Mouse (Mus musculus) brain, embryonic 18.5 days (tissue): ENCODE results near the gene Pygo2.

ENCODE experiments used
- DNase-seq: peaks from one replicate; pipeline ENCODE4 v3.0.0-alpha.2; 2012; ENCODE audit warnings: low read depth, low spot score

Gene Pygo2

DNA sequence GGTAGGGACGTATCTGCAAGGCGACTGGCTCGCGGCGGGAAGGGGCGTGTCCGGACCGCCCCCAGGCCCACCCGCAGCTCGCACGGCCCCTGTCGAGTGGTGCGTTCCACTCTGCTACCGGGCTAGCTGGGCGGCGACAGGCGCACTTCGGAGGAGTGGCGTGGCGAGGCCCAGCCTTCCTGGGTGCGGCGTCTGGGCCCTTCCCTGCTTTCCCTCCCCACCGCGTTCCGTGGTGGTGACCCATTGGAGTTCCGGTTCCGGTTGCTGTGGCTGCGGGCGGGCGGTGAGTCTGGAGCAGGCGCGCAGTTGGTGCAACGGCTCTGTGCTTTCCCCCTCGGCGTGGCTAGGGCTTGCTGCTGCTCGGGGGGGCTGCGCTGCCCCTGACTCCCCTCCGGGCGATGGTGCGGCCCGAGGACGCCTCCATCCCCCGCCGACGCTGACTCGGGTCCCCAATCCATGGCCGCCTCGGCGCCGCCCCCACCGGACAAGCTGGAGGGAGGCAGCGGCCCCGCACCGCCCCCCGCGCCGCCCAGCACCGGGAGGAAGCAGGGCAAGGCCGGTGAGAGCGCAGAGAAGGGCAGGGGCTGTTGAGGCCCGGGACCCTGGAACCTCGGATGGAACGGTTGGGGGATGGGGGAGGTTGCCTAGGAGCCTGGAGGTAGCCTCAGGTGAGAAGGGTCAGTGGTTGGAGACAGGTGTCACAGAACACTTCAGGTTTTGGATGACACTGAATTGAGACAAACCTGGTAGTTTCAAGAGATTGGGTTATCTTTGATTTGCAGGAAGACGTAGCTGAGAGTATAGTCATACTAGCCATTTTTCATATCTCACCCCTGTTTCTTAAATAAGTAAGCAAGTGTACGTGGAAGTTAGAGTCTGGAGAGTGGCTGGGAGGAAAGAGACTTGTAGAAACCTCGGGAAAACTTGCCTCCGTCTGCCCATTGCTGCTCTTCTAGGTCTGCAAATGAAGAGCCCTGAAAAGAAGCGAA, at the start of gene Pygo2:
Gene Pygo2 (plus strand): TSS at position 44 of the 989 bp plus-strand sequence.
- peak; percentile 93 for DNase-seq

DNA sequence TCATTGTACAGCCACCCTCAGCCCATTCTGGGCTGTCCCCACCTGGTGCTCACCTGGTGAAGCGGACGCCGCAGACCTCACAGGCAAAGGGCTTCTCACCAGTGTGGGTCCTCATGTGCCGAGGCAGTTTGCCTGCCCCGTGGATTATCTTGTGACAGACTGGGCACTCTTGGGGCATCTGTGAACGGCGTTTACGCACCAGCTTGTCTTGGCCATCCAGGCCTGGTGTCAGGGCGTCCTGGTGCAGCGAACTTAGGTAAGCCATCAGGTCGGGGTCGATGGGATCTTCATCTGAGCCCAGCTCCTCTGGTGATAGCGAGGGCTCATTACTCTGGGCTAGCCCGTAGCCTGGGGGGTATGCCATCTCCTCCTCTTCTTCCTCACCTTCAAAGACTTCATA, 49.7 kb upstream of the Pygo2 start:
- no peak for DNase-seq

DNA sequence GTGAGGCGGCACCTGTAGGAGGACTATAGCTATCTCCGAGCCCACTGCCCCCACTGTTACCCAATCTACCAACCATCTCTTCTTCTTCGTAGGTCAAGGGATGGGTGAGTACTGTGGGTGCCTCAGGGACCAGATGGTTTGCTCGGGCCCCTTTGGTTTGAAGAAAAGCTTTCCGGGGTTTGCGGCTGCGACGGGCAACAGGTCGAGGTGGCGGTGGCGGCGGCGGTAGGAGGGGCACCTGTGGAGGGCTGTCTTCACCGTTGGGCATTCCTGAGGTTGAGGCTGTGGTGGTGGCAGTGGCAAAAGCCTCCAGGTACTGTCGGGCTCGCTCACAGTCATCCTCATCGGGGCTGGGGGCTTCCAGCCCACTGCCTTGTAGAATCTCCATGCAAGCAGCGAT, 49.3 kb upstream of the Pygo2 start:
- DNase-seq: no peak

DNA sequence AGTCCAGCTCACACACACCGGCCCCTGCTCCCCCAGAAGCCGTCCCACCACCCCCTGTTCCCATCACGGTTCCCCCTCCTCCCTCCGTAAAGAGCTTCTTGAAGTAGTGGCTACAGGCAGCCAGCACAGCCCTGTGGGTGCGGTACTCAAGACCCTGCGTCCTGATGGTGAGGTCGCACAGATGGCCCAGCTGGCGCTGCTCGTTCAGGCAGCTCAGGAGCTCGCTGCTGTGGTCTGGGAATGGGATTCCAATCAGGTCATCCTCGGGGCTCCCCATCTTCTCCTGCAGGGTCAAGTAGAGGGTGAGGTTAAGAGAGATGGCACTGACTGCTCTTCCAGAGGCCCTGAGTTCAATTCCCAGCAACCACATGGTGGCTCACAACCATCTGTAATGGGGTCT, 48.8 kb upstream of the Pygo2 start:
- no peak for DNase-seq

DNA sequence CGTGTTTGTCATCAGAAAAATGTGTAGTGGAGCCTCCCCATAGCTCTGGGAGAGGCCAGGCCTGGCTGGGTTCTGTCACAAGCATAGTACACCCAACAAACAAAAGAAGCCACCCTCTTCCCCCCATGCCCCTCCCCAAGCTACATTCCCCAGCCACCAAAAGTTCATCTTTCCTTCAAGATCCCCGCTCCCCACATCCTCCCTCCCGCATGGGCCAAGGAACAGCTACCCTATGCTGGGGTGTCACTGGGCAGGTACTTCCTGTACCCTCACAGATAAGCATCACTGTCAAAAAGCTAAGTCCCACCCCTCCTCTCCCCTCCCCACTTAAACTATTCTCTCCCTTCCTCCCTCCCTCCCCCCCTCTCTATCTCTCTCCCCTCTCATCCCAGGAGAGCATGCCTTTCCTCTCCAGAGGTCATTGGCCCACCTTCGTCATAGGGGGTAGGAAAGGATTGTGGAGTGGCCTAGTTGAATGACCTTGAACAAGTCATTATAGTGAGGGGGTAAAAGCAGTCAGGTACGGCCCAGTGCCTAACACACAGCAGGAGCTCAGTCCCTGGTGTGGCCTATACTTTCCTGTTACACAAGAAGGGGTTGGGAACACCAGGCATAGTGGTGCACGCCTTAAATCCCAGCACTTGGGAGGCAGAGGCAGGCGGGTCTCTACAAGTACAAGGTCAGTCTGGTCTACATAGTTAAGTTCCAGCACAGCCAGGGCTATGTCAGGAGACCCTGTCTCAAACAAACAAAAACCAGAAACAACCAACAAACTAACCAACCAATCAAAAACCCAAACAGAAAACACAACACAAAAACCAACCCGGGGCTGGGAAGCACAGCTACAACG, 47.8 kb upstream of the Pygo2 start:
- DNase-seq: no peak

DNA sequence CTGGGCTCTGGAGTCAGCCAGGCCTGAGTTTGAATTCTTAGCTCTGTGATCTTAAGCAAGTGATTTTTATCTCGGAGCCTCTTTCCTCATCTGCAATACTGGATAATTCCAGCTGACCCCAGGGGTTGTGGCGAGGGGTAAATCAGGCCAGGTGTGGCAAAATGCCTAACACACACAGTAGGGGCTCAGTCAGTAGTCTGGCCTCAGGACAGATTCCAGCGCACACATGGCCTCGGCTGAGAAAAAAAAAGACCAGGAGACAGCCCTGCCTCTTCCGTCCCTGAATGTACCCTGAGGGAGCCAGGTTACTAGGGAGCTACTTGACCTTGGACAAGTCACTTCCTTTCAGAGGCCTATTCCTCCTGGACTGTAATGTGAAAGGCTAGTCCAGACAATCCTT, 47.1 kb upstream of the Pygo2 start:
- DNase-seq: no peak

DNA sequence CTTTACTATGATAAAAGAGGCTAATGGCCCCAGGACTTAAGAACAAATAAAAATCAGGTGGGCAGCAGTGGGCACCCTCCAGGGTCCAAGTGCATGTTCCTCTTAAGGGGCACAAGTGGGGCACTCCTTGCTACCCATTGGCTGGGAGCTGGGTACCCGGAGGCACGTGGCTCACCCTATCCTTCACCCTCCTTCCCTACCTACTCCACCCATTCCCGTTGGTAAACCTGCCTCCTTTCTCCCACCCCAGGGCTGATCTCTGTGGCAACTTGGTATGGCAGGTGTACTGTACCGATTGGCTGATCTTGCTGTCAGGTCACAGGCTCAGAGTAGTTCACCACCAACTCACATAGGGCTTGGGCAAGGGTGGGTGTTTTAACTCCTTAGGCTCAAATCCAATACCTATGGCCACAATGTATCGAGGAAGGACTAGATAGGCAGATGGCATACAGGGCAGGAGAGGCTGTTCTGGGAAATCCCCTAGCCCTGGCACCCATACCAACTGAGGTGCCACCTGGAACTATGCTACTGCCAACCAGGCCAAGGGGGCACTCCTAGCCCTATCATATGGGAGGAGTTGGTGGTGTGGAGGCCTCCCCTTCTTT, 46.3 kb upstream of the Pygo2 start:
- DNase-seq: no peak

DNA sequence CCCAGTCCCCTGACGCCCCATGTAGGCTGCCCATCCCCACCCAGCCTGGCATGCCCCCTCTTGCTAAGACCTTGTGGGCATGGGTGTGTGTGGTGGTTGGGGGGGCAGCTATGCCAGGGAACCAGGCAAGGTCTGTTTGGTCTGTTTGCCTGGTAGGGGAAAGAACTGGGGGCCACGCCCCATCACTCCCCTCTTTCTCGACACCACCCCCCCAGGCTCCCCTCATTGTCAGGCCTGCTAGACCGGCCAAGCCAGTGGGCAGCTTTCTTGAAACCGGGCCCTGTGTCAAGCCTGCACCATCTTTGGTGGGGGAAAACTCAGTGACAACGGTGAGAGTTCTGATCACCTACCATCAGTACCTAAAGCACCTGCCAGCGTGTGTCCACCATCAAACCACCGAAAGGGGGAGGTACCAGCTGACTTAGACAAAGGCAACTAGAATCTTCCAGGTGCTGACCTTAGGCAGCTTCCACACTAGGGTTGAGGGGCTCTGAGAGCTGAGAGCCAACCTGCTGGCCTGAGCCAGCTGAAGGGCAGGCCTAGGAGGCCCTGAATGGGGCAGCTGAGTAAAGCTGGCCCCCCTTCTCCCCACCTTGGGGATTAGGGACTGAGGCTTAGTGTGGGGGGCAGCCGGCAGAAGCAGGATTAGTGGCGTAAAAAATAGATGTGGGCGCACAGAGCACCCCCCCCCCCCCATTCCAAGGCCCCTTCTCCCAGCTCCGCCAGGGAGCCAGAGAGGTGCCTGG, 45.5 kb upstream of the Pygo2 start:
- DNase-seq: no peak

DNA sequence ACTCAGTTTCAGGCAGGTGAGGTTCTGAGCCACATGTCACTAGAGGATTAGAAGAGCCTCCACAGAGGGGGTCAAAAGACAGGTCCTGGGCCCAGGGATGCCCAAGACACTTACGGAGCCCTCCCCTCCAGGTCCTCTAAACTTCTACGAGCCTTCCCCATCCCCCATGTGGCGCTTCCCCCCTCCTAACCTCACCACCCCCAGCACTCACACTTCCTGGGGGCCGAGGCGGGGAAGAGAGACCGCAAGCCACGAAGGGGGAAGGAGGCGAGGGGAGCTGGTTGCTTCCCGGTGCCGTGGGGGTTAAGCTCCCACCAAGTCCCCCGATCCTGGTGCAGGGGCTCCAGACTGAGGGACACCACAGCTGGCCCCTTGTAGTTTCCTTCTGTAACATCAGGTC, 44.6 kb upstream of the Pygo2 start:
- DNase-seq: no peak

DNA sequence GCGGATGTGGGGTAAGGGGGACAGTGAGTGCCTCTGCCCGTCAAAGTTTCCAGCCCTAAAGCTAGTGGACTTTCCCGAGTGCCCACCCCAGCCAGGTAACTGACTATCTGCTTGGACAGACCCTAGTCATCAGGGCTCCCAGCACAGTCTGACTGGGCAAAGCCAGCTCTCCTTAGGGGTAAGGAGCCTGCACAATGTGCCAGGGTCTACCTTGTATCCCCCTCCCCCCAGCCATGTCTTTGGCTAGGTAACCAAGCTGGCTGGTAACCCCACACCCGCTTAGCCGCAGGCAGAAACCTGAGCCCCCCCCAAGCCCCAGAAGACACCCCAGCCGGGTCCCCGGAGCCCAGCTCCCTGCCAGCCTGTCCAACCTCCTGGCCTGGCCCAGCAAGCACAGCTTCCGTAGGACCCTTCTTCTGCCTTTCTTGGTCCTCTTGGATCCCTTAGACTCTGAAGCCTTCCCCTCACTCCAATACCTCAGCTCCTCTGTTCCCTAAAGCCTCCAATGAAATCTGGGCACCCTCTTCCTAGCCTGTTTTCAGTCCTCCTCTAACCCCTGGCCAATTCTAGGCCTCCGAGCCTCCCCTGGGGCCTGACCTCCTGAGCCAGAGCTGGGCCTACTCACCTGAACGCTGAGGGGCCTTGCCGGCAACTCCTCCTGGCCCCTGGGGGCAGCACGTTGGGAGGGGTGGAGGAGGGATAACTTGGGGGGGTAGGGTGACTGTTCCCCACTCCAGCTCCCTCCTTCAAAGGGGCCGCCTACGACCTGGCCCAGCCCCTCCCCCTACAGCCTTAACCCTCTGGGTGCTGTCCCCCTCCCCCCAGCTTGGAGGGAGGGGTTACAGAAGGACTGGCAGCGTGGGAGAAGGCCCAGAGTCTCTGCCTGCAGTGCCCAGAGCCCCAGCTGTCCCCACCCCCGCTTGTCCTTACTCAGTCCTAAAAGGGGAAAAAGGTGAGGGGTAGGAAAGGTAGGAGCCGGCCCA, 43.3 kb upstream of the Pygo2 start:
- DNase-seq: no peak

DNA sequence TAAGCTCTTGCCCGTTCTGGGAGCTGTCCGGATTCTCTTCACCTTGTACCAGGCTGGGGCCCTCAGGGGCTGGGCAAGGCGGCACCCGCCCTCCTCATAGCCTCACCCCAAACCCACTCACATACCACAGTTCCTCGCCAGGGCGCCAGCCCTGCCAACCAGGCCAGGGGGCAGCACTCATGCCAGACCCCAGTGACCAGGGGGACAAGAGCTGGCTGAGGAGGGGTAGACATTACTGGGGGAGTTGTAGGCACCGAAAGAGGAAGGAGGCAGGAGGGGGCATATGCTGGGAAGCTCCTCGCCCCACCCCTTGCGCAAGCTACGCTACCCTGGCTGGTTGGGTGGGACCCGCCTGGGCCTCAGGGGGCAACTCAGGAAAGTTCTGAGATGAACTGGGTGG, 42.4 kb upstream of the Pygo2 start:
- DNase-seq: no peak

DNA sequence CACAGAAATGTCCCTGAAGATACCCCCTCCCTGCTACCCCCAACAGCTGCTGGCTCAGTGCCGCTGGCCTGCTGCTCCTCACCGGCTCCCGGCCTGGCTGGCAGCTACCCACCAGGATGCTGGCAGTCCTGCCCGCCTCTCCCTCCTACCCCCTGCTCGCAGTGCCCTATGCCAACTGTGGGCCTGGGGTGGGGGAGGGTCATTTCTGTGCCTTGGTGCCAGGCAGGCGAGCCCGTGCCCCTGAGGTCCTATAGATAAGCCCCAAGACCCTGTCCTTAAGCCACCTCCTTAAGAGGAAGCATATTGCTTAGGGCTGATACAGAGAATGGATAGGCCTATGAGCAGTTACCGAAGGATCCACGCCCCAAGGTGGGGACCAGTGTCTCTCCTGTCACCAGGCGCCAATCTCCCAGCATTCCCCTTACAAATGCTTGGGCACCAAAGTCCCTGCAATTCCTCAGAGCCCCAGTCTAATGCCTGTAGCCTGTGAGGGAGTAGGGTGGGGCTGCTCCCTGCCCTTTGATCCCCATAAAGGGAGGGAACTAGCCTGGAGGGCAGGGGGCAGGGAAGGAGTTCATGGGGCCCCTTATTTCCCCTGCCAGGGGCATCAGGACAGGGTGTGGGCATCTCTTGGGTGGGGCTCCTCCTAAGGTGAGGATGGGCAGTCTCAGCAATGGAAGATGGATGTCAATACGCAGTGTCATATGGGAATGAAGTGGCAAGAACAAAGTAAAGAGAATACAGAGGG, 41.7 kb upstream of the Pygo2 start:
- DNase-seq: no peak

DNA sequence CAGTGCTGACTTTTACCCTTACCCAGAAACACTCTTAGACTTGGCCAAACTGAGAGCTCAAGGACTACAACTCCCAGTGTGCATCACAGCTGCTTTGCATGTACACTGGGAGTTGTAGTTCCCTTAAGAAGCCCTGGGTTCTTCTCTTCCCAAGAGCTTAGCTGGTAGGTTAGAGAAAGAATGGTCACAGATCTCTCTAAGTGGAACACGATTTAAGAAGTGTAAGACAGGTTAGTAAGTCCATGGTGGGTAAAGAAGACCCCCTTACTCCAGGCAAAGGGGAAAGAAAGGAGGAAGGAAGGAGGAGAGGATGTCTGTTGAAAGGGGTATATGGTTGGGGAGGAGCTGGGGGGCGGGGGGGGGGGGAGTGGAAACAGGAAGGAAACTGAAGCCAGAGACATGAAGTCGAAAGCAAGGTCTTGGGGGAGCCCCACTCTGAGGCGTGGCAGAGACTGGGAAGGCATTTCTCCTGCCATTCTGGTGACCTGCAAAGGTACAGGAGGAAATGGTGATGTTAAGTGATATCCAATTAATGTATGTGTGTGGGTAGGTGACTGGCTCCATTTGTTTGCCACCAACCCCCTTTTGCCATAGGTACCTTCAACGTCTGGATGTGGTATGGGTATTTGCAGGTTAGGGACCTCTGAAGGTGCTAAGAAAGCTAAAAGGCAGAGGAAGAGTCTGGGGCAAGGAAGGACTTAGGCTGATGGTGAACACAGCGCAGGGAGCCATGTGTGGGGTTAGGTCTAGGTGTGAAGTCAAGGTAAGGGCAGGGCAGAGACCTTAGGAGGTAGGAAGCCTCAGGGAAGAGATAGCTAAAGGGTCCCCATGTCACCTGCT, 40.9 kb upstream of the Pygo2 start:
- DNase-seq: no peak

DNA sequence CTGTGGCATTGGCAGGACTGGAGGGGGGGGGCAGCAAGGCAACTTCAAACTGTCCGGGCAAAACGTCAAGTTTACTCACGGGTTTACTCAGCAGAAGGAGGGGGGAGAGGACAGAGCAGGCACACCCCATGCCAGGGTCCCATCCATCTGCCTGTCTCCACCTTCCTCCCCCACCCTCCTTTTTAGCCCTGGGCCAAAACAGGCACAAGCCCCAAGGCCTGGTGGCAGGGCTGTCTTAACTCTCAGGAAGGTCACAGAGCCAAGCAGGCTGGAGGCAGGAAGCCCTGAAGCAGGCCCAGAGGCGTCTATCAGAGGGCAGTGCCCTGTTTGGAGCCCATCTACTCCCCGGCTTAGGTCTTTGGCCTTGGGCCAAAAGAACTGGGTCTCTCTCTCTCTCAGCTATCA, 39.9 kb upstream of the Pygo2 start:
- DNase-seq: no peak

DNA sequence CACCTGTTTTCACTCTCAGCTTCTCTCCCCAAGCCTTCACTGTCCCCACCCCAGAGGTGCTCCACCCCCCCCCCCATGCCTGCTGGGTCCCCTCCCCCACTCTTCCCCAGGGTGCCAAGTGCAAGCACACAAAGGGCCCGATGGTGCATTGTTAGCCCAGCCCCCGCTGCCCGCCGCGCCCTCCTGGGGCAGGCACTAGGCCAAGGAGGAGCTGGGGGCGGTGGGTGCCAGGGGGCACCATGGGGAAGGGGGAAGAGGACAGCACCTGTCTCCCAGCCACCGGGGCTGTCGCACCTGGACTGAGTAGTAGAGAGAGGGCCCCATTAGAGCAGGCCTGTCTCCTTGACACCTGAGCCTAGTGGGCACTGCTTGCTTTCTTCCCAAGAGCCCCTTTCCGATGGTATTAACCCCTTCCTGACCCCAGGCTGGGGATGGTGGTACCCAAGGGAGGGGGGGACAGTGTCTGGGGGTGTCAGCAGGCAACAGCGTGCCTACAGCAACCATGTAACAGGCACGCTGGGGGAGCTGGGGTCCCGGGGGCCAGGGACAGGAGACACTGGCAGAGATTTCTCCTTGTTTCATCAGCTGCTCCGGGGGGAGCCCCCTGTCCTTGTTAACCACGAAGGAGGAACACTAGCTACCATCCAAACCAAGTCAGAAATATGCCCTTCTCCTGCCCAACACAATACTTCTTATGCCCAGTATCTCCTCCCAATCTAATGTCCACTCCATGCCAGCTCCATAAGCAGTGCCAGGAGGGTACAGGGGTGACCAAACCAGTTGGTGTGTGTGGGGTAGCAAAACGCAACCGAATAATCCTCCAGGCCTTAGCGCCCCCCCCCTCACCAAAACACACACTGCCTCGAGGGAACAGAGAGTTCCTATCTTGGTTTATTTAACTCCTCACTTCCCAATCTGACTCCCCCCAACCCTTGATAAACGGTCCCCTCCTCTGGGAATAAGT, 39.0 kb upstream of the Pygo2 start:
- no peak for DNase-seq

DNA sequence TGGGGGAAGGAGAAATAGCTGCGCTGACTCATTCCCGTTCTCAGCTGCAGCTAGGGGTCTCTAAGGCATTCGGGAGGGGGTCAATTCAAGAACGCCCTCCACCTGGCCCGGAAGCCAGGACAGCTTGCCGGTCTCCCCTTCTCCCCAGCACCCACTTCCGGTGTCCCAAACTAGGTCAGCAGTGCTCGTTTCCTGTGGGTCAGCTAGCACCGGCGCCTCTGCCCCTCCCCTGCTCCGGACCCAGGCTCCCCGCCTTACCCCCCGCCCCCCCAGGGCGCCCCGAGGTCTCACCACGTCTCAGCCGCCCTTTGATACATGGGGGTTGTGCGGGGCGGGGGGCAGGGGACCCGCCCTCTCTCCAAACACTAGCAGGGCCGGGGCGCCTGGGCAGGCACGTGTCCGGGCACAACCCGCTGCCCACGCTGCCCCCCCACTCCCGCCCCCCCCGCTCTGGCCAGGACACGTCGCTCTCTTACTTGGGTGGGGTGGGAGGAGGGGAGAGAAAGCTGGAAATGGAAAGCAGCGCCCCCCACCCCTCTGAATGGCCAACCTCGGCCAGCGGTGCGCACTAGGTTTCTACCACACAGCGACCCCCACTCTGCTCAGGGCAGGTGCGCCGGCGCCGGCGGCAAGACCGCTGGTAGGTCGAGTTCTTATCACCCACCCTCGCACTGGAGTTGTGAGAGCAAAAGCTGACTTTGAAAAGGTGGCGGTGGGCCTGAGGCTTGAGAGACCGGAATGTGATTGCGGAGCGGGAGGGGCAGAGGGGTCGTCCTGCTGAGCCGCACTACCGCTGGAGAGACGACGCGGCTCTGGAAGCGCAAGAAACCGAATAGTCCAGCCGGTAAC, 38.1 kb upstream of the Pygo2 start:
- no peak for DNase-seq
